Mouse (Mus musculus) lung, embryonic 14.5 days (tissue): Measurements from ENCODE around the gene Rpl3. TPM values are rescaled to one million over a fixed set of nuclear protein-coding genes. Genes with fewer than 3 reads are reported as not detected.

Source experiments
- ATAC-seq: fragments of 200-750 bp; cut with Nextera tagmentation; 2 replicates; pipeline ENCODE4 v1.8.0; 2017; ENCODE audit warnings: mild to moderate bottlenecking, moderate TSS enrichment, moderate library complexity; ENCODE audit not compliant: insufficient read depth
- DNase-seq: peaks from one replicate; pipeline ENCODE4 v3.0.0-alpha.2; 2015
- H3K27ac ChIP-seq: fragments of 300-500 bp; sonication (generic); 2 replicates; pipeline ENCODE4 v1.5.1; 2014; ENCODE audit warnings: low read depth, mild to moderate bottlenecking, moderate library complexity
- H3K27me3 ChIP-seq: fragments of 300-500 bp; sonication (generic); 2 replicates; pipeline ENCODE4 v1.6.1; 2014; ENCODE audit warnings: low read length, control low read depth; ENCODE audit not compliant: insufficient read depth
- H3K36me3 ChIP-seq: fragments of 300-500 bp; sonication (generic); 2 replicates; pipeline ENCODE4 v1.6.1; 2014; ENCODE audit warnings: control low read depth; ENCODE audit not compliant: insufficient read depth
- H3K4me1 ChIP-seq: fragments of 300-500 bp; sonication (generic); 2 replicates; pipeline ENCODE4 v1.6.1; 2014; ENCODE audit warnings: antibody characterized with exemption, control low read depth; ENCODE audit not compliant: insufficient read depth
- H3K4me2 ChIP-seq: fragments of 300-500 bp; sonication (generic); 2 replicates; pipeline ENCODE4 v1.6.1; 2014; ENCODE audit warnings: mild to moderate bottlenecking
- H3K4me3 ChIP-seq: fragments of 300-500 bp; sonication (generic); 2 replicates; pipeline ENCODE4 v1.5.1; 2014; ENCODE audit warnings: low read depth, low read length
- H3K9ac ChIP-seq: fragments of 300-500 bp; sonication (generic); 2 replicates; pipeline ENCODE4 v1.6.1; 2014
- H3K9me3 ChIP-seq: fragments of 300-500 bp; sonication (generic); 2 replicates; pipeline ENCODE4 v1.6.1; 2016; ENCODE audit warnings: low read depth, low read length, control low read depth
- CTCF ChIP-seq: IDR thresholded peaks from 2 replicates; pipeline ENCODE4 v1.5.1; 2016; ENCODE audit warnings: antibody characterized with exemption, low read depth
- WGBS: fragments of 180-500 bp; shearing (Covaris S2); extraction: QIAGEN DNeasy Blood & Tissue Kit; methylation state at CpG from one replicate; pipeline ENCODE4 v1.1.7; 2014; 5-methylcytosine and 5-hydroxymethylcytosine counted together
- polyA plus RNA-seq: library from polyadenylated mRNA; unstranded; fragments of >200 nt; fragmentation: Nextera tagmentation; extraction: Ambion mirVana; gene quantifications from 2 replicates; pipeline ENCODE4 v1.2.1, GENCODE M21; 2014

Rpl3 gene
- polyA plus RNA-seq, 1 experiment from 2014 or later: 1,315 TPM

DNA sequence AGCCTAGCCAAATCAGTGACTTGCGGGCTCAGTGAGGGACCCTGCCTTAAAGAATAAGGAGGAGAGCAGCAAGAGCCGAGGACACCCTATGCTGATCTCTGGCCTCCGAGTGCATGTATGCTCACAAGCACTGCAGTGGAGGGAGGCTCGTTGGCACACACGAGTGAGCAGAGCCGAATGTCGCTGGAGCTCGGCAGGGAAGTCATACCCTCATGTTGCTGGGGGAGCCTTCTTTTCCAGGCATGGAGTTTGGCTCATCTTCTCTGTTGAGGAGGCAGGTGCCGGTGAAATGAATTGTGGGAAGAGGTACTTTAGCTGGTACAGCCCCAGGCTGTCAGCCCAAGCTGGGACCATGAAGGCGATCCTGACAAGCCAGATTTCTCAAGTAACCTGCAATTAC is 4.7 kb upstream of the Rpl3 start:
- no peaks in the 10 kb centered on the region for H3K36me3 ChIP-seq
- H3K4me2 ChIP-seq: no peak overlapping the region
- no peak for TF ChIP-seq CTCF
- DNase-seq (no peak), ATAC-seq (no peak)
- no peaks in the 10 kb centered on the region for H3K4me1 ChIP-seq
- no peaks in the 10 kb centered on the region for H3K9me3 ChIP-seq
- no peak overlapping the region for H3K27ac ChIP-seq
- 76% methylated on average over 10 of the region's 10 CpGs for WGBS
- no peak overlapping the region for H3K9ac ChIP-seq
- no peak overlapping the region for H3K4me3 ChIP-seq
- peaks cover 23% of the 10 kb centered on the region for H3K27me3 ChIP-seq

DNA sequence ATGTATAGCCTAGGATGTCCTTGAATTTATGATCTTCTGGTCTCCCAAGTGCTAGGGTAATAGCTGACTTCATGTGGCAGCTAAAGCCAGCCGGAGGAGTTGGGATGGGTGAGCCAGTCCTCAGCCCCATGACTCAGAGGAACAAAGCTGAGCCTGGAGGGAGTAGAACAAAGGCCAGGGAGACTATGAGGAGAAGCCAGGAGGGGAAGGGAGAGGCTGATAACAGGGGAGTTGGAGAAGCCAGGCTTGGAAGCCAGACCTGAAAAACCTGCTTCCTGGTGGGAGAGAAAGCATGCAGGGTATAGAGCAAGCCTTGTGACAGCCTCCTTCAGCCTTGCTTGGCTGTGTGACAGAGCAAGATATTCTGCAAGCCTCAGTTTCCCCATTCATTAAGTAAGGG is 3.9 kb upstream of the Rpl3 start:
- Histone ChIP-seq H3K27me3 (peaks cover 31% of the 10 kb centered on the region), H3K4me3 (no peak overlapping the region), H3K4me1 (no peaks in the 10 kb centered on the region), H3K9me3 (no peaks in the 10 kb centered on the region), H3K36me3 (no peaks in the 10 kb centered on the region), H3K9ac (no peak overlapping the region), H3K4me2 (no peak overlapping the region), H3K27ac (no peak overlapping the region)
- 46% methylated on average over 1 of the region's 1 CpGs for WGBS
- no peak for TF ChIP-seq CTCF
- no peak for ATAC-seq
- peak; percentile 19 for DNase-seq

DNA sequence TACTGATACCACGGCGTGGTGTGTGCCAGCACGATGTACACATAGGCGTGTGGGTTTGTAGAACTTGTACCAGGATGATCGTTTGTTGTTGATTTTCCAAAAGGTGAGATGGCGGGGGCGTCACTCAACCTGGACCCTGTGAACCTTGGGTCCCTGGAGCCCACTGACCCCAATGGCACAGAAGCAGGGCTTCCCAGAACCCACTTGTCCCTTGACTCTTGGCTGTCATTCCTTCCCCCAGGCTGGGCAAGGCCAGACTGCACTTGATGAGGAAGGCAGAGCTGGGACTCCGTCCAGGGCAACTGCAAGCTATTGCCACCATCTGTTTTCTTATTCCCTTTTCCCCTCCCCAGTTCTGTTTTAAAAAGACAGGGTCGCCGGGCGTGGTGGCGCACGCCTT is 2.5 kb upstream of the Rpl3 start:
- no peaks in the 10 kb centered on the region for H3K4me1 ChIP-seq
- H3K27ac ChIP-seq: no peak overlapping the region
- peaks cover 42% of the 10 kb centered on the region for H3K27me3 ChIP-seq
- DNase-seq (no peak), ATAC-seq (no peak)
- no peak overlapping the region for H3K4me2 ChIP-seq
- H3K36me3 ChIP-seq: no peaks in the 10 kb centered on the region
- H3K9ac ChIP-seq: no peak overlapping the region
- TF ChIP-seq CTCF: no peak
- 88% methylated on average over 13 of the region's 13 CpGs for WGBS
- no peak overlapping the region for H3K4me3 ChIP-seq
- H3K9me3 ChIP-seq: no peaks in the 10 kb centered on the region

DNA sequence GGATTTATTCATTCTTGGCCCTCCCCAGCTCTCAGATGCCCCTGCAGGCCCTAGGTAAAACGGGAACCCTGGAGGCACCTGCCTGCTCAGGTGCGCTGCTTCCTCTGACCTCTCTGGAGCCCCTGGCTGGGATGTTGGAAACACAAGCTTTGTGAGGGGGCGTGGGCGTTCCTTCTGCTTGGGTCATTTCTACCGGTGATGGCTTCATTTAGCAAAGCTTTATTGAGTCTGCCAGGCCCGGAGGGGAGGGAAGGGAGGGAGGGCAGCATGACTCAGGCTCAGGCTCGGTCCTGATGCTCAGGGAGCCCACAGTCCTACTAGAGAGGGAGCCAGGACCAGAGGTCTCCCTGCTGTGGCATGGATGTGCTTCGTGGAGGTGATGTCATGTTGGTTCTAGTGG is 931 bp upstream of the Rpl3 start:
- Histone ChIP-seq H3K27ac (no peak overlapping the region), H3K4me2 (peak overlapping the region; percentile 94; the same call in 1 of the 2 replicates), H3K27me3 (peaks cover 34% of the 10 kb centered on the region), H3K36me3 (no peaks in the 10 kb centered on the region), H3K9me3 (no peaks in the 10 kb centered on the region), H3K4me3 (no peak overlapping the region), H3K9ac (no peak overlapping the region), H3K4me1 (no peaks in the 10 kb centered on the region)
- no peak for TF ChIP-seq CTCF
- ATAC-seq: no peak
- DNase-seq: no peak
- 20% methylated on average over 8 of the region's 8 CpGs for WGBS

DNA sequence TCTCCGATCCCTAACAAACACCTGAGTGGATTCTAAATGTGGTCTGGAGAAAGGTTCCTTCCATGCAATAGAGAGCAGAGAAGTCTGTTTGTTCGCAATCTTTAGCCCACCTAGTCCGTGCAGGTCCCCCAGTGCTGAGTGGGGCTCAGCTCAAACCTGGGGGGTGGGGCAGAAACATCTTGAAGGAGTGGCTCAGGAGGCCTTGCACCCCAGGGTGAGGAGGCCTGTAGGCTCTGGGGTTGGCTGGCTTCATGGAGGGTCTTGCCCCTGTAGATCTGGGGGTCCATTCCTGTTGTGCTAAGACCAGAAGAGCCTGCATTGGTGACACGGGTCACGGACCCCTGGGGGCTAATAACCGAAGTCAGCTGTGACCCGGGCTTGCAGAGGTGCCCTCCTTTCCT is 373 bp upstream of the Rpl3 start:
- TF ChIP-seq CTCF: no peak
- H3K9ac ChIP-seq: no peak overlapping the region
- ATAC-seq: no peak
- peaks cover 34% of the 10 kb centered on the region for H3K27me3 ChIP-seq
- no peaks in the 10 kb centered on the region for H3K36me3 ChIP-seq
- DNase-seq: no peak
- H3K4me3 ChIP-seq: peak overlapping the region; percentile 59; the same call in 1 of the 2 replicates
- H3K4me1 ChIP-seq: no peaks in the 10 kb centered on the region
- peak overlapping the region; percentile 94 for H3K4me2 ChIP-seq
- 25% methylated on average over 7 of the region's 7 CpGs for WGBS
- H3K27ac ChIP-seq: no peak overlapping the region
- H3K9me3 ChIP-seq: no peaks in the 10 kb centered on the region

DNA sequence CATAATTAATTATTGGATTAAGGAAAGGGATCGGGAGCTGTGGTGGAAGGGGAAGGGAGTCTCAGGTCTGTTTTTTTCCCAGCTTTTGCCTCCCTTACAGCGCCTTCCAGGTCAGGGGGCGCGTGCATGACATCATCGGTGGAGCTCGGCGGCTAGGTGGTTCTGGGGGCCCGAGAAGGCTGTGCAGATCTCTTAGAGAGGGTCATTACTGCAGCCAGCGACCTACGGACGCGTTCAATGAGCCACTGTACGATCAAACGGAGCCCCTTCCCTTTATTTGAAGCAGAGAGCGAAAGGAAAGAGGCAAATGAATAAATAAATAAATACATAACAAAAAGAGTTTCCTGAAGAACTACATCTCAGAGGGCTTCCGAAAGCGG is 937 bp downstream of the Rpl3 start:
- Histone ChIP-seq H3K36me3 (no peaks in the 10 kb centered on the region), H3K4me1 (no peaks in the 10 kb centered on the region), H3K4me2 (peak overlapping the region; percentile 94), H3K4me3 (peak overlapping the region; percentile 59), H3K27ac (no peak overlapping the region), H3K27me3 (peaks cover 34% of the 10 kb centered on the region), H3K9me3 (no peaks in the 10 kb centered on the region), H3K9ac (peak overlapping the region; percentile 60)
- under 1% methylated on average over 17 of the region's 17 CpGs for WGBS
- no peak for ATAC-seq
- DNase-seq: peak; percentile 37
- no peak for TF ChIP-seq CTCF

DNA sequence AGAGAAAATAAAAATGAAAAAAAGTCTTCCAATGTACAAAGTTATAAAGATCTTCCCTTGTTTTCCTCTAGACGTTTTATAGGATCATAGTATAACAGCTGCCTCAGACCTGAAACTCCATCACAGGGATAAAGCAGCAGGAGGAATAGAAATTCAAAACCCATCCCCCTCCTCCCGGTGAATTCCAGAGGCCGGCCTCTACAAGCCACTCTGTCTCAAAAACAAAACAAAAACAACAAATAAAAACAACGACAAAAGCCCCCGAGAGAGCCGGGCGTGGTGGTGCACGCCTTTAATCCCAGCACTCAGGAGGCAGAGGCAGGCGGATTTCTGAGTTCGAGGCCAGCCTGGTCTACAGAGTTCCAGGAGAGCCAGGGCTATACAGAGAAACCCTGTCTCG is 1.5 kb downstream of the Rpl3 start:
- H3K4me2 ChIP-seq: no peak overlapping the region

DNA sequence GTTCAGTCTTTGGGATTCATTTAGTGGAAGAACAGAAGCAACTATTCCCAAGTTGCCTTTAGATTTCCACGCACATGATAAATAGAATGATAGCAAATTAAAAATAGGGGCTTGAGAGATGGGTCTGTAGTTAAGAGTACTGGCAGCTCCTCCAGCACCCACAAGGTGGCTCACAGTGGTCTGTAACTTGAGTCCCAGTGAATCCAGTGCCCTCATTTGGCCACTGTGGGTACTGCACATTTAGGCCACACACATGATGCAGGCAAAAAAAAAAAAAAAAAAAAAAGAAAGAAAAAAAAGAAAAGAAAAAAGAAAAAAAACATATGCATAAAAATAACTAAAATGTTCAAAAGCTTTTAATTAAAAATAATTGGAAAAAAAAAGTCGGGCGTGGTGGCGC is 3.0 kb downstream of the Rpl3 start:
- Histone ChIP-seq H3K27ac (no peak overlapping the region), H3K9ac (no peak overlapping the region), H3K4me3 (no peak overlapping the region), H3K4me2 (no peak overlapping the region), H3K4me1 (no peaks in the 10 kb centered on the region), H3K27me3 (peaks cover 34% of the 10 kb centered on the region), H3K9me3 (no peaks in the 10 kb centered on the region), H3K36me3 (no peaks in the 10 kb centered on the region)
- 32% methylated on average over 4 of the region's 4 CpGs for WGBS
- DNase-seq: peak; percentile 97
- peak; percentile 90 for TF ChIP-seq CTCF
- ATAC-seq: no peak

More for the DNA sequence above, 1.5 kb downstream of the Rpl3 start:
- ATAC-seq: no peak
- H3K4me3 ChIP-seq: no peak overlapping the region
- no peaks in the 10 kb centered on the region for H3K4me1 ChIP-seq
- no peaks in the 10 kb centered on the region for H3K9me3 ChIP-seq
- WGBS: 71% methylated on average over 11 of the region's 11 CpGs
- H3K27me3 ChIP-seq: peaks cover 34% of the 10 kb centered on the region
- H3K27ac ChIP-seq: no peak overlapping the region
- no peak for DNase-seq
- no peaks in the 10 kb centered on the region for H3K36me3 ChIP-seq
- no peak overlapping the region for H3K9ac ChIP-seq
- no peak for TF ChIP-seq CTCF
